Mouse (Mus musculus) brain, adult 10 weeks (tissue): ENCODE results near the gene Odf3l2. TPM values are rescaled to one million over a fixed set of nuclear protein-coding genes. Genes with fewer than 3 reads are reported as not detected.

Experiments used
- polyA plus RNA-seq: library from polyadenylated mRNA; stranded (reverse); fragments of 350-450 nt; fragmentation: Illumina TruSeq; extraction: RNeasy Lipid Tissue Mini Kit (QIAGEN cat#74804); gene quantifications from one replicate; pipeline ENCODE4 v1.2.3, GENCODE M21; 2015; ENCODE audit warnings: low read depth, low replicate concordance

Gene Odf3l2
- 0.51 TPM for polyA plus RNA-seq

GRCm38 (mm10) chr10:79645711-79646110, at the start of gene Odf3l2:
Gene Odf3l2, minus strand, starts transcription at chr10:79645738.

DNA sequence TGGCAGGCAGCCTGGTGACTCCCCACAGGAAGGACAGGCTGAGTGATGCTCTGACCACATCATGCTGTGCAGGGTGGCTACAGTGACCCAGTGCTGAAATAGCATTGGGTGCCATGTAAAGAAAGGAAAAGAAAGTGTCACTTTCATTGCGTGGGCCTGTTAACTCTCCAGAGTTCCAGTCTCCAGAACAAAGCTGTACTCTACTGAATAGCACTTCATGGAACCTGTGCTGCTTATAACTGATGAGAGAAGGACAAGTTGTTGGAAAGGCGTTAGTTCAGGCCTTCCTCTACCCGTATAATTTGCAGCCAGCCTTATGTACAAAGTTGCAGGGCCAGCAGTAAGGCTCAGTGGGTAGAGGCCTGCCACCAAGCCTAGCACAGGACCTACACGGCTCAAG, 43.2 kb upstream of the Odf3l2 start, which contains the start of gene Gzmm:
TSS of gene Gzmm (plus strand) at position 301 of the 400 bp plus-strand sequence.

GRCm38 (mm10) chr10:79681591-79682245, 36.2 kb upstream of the Odf3l2 start, which contains the start of gene Cdc34:
Gene Cdc34, plus strand, starts transcription at chr10:79682195.

GRCm38 (mm10) chr10:79668771-79669575, 23.4 kb upstream of the Odf3l2 start, which contains the start of gene Tpgs1:
Gene Tpgs1, plus strand, starts transcription at chr10:79669369.

DNA sequence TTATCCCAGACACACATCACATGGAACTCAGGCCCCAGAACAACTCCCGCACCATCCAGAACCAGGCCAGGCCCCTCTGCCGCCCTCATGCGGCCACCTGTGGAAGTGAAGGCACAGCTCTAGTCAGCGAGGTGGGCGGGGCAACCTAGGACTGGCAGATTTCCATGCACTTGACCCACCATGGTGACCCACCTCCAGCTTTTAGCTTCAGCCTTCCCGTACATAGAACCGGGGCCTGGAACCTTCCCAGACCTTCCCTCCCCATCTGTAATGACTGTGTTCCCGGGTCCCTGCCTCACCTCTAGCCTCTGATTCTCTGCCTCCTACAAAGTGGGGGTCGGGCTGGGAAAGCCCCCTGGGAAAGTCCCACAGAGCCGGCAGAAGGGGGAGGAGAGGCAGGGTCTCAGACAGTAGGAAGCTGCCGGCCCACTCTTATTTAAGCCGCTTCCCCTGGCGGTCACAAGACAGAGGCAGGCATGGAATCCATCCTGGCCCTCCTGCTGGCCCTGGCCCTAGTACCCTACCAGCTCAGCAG, 18.7 kb upstream of the Odf3l2 start, which contains the start of gene Madcam1:
TSS of gene Madcam1 (plus strand) at position 429 of the 535 bp plus-strand sequence.

GRCm38 (mm10) chr10:79637128-79638110, 8.1 kb downstream of the Odf3l2 start, which contains the start of gene Shc2:
Gene Shc2, minus strand, starts transcription at chr10:79637918.

DNA sequence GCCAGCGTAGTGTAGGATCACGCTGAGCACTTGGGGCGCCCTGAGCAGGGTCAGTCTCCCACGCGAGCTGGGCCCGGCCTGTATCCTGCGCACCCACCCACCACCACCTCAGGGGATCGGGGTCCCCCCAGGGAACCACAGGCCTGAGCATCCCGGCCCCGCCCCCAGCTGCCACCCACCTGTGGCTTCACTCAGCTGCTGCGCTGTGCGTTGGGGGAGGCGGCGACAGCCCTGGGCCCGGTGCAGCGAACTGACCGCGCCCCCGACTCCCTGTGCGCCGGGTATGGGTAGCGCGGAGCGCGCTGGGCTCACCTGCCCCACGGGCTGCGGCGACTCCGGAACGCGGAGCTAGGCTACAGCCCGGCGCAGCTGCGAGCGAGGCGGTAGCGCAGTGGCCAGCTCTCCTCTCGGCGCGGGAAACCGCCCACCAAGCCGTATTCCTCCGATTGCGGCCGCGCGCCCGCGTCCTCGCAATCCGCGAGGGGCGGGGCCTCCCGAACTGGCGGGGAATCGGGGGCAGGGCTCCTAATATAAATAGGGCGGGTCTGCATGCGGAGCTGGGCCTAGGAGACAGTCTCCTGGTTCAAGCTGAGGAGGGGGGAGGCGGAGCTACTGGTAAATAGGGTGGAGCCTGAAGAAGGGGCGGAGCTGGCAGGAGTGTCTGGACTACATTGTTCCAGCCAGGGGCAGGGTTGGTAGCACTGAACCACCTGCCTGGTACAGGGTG, 31.8 kb downstream of the Odf3l2 start, which contains the start of gene C2cd4c:
TSS of gene C2cd4c (minus strand) at position 448 of the 727 bp plus-strand sequence.

Other genes with a start within 250 kb of the Odf3l2 start
- gene Vmn2r83, start 177.0 kb downstream of the Odf3l2 start, polyA plus RNA-seq = not detected
- 5.6 TPM for gene Plpp2, start 111.9 kb downstream of the Odf3l2 start, polyA plus RNA-seq
- 38.8 TPM for gene Mier2, start 90.5 kb downstream of the Odf3l2 start, polyA plus RNA-seq
- gene Theg, start 58.4 kb downstream of the Odf3l2 start, polyA plus RNA-seq = 1.4 TPM
- gene C2cd4c, start 31.7 kb downstream of the Odf3l2 start, polyA plus RNA-seq = 7.5 TPM
- gene Shc2, start 7.8 kb downstream of the Odf3l2 start, polyA plus RNA-seq = 35.0 TPM
- not detected for gene Madcam1, start 18.8 kb upstream of the Odf3l2 start, polyA plus RNA-seq
- gene Tpgs1, start 23.6 kb upstream of the Odf3l2 start, polyA plus RNA-seq = 74.3 TPM
- 97.1 TPM for gene Cdc34, start 36.5 kb upstream of the Odf3l2 start, polyA plus RNA-seq
- gene Gzmm, start 43.3 kb upstream of the Odf3l2 start, polyA plus RNA-seq = 1.4 TPM
- 910 TPM for gene Bsg, start 58.8 kb upstream of the Odf3l2 start, polyA plus RNA-seq
- gene Hcn2, start 70.9 kb upstream of the Odf3l2 start, polyA plus RNA-seq = 80.2 TPM
- gene Polrmt, start 100.8 kb upstream of the Odf3l2 start, polyA plus RNA-seq = 35.3 TPM
- 4.3 TPM for gene Fgf22, start 109.3 kb upstream of the Odf3l2 start, polyA plus RNA-seq
- 69.6 TPM for gene Rnf126, start 121.2 kb upstream of the Odf3l2 start, polyA plus RNA-seq
- gene Fstl3, start 131.5 kb upstream of the Odf3l2 start, polyA plus RNA-seq = 2.0 TPM
- gene Prss57, start 145.2 kb upstream of the Odf3l2 start, polyA plus RNA-seq = 0.85 TPM
- 175 TPM for gene Palm, start 147.8 kb upstream of the Odf3l2 start, polyA plus RNA-seq
- not detected for gene Misp, start 175.3 kb upstream of the Odf3l2 start, polyA plus RNA-seq
- 25.7 TPM for gene Ptbp1, start 208.7 kb upstream of the Odf3l2 start, polyA plus RNA-seq
- gene Prtn3, start 228.7 kb upstream of the Odf3l2 start, polyA plus RNA-seq = 3.6 TPM
- 49.3 TPM for gene Plppr3, start 228.9 kb upstream of the Odf3l2 start, polyA plus RNA-seq
- gene Elane, start 240.5 kb upstream of the Odf3l2 start, polyA plus RNA-seq = not detected
- gene Cfd, start 245.1 kb upstream of the Odf3l2 start, polyA plus RNA-seq = not detected